Mouse (Mus musculus): ENCODE measurements around the gene Ppig. TPM values are rescaled to one million over a fixed set of nuclear protein-coding genes. Genes with fewer than 3 reads are reported as not detected.
"Not testable (repeated sequence)": the region's sequence is repeated elsewhere in the genome, so short reads cannot be mapped to it uniquely, and the experiment has no call there.

The Ppig gene
- polyA plus RNA-seq (2015; fragmentation: Nextera tagmentation; extraction: Ambion mirVana), result 55.8 and 59.6 TPM in 2 replicates

GRCm38 (mm10) chr2:69722273-69722649 is at the start of gene Ppig:
Ppig (plus strand) TSS chr2:69722545.
- H3K9ac ChIP-seq (replicated peaks), result peak within 1 kb of the TSS; percentile 88
- peak within 1 kb of the TSS; percentile 97 for H3K27ac ChIP-seq (ENCODE audit: low read depth)
- H3K4me1 ChIP-seq (ENCODE audit: insufficient read depth), result peaks cover 15% of the 10 kb centered on the region
- H3K4me2 ChIP-seq (ENCODE audit: low read depth, low read length), result peak within 1 kb of the TSS; percentile 87
- H3K9me3 ChIP-seq (ENCODE audit: low read length), result no peaks in the 10 kb centered on the region
- WGBS (ENCODE audit: insufficient replicate concordance), result 6% methylated on average over 12 of the region's 12 CpGs
- H3K27me3 ChIP-seq (ENCODE audit: insufficient read depth, low read length), result no peaks in the 10 kb centered on the region
- H3K36me3 ChIP-seq (replicated peaks; ENCODE audit: insufficient read depth, low read length), result no peaks in the 10 kb centered on the region
- peak within 1 kb of the TSS; percentile 96 for H3K4me3 ChIP-seq (ENCODE audit: low read depth, low read length)
- DNase-seq (no peak), ATAC-seq (no peak)
- TF ChIP-seq CTCF (IDR thresholded peaks at IDR 0.05; ENCODE audit: low read depth) (no peak), EP300 (IDR thresholded peaks at IDR 0.05; ENCODE audit: low read depth) (no peak)

GRCm38 (mm10) chr2:69673723-69674122 is 48.6 kb upstream of the Ppig start:
- no peaks in the 10 kb centered on the region for H3K4me1 ChIP-seq (ENCODE audit: insufficient read depth)
- ATAC-seq, result no peak
- TF ChIP-seq CTCF (IDR thresholded peaks at IDR 0.05; ENCODE audit: low read depth) (no peak), EP300 (IDR thresholded peaks at IDR 0.05; ENCODE audit: low read depth) (no peak)
- 76% methylated on average over 5 of the region's 5 CpGs for WGBS (ENCODE audit: insufficient replicate concordance)
- H3K27ac ChIP-seq (ENCODE audit: low read depth), result no peak overlapping the region
- H3K4me3 ChIP-seq (ENCODE audit: low read depth, low read length), result no peak overlapping the region
- H3K27me3 ChIP-seq (ENCODE audit: insufficient read depth, low read length), result no peaks in the 10 kb centered on the region
- no peaks in the 10 kb centered on the region for H3K36me3 ChIP-seq (replicated peaks; ENCODE audit: insufficient read depth, low read length)
- no peaks in the 10 kb centered on the region for H3K9me3 ChIP-seq (ENCODE audit: low read length)
- H3K4me2 ChIP-seq (ENCODE audit: low read depth, low read length), result no peak overlapping the region
- DNase-seq, result no peak
- H3K9ac ChIP-seq (replicated peaks), result no peak overlapping the region

GRCm38 (mm10) chr2:69675266-69675665 is 47.1 kb upstream of the Ppig start:
- no peak for ATAC-seq
- Histone ChIP-seq H3K27me3 (ENCODE audit: insufficient read depth, low read length) (no peaks in the 10 kb centered on the region), H3K9ac (replicated peaks) (no peak overlapping the region), H3K4me3 (ENCODE audit: low read depth, low read length) (no peak overlapping the region), H3K36me3 (replicated peaks; ENCODE audit: insufficient read depth, low read length) (no peaks in the 10 kb centered on the region), H3K27ac (ENCODE audit: low read depth) (no peak overlapping the region), H3K9me3 (ENCODE audit: low read length) (no peaks in the 10 kb centered on the region), H3K4me2 (ENCODE audit: low read depth, low read length) (no peak overlapping the region), H3K4me1 (ENCODE audit: insufficient read depth) (no peaks in the 10 kb centered on the region)
- WGBS (ENCODE audit: insufficient replicate concordance), result 83% methylated on average over 9 of the region's 9 CpGs
- DNase-seq, result no peak
- TF ChIP-seq EP300 (IDR thresholded peaks at IDR 0.05; ENCODE audit: low read depth) (no peak), CTCF (IDR thresholded peaks at IDR 0.05; ENCODE audit: low read depth) (no peak)

GRCm38 (mm10) chr2:69676713-69677112 is 45.6 kb upstream of the Ppig start:
- no peak overlapping the region for H3K4me3 ChIP-seq (ENCODE audit: low read depth, low read length)
- peak; percentile 58 for TF ChIP-seq CTCF (IDR thresholded peaks at IDR 0.05; ENCODE audit: low read depth)
- no peak for TF ChIP-seq EP300 (IDR thresholded peaks at IDR 0.05; ENCODE audit: low read depth)
- H3K4me1 ChIP-seq (ENCODE audit: insufficient read depth), result no peaks in the 10 kb centered on the region
- DNase-seq (no peak), ATAC-seq (no peak)
- H3K27ac ChIP-seq (ENCODE audit: low read depth), result no peak overlapping the region
- H3K36me3 ChIP-seq (replicated peaks; ENCODE audit: insufficient read depth, low read length), result no peaks in the 10 kb centered on the region
- no peak overlapping the region for H3K4me2 ChIP-seq (ENCODE audit: low read depth, low read length)
- H3K27me3 ChIP-seq (ENCODE audit: insufficient read depth, low read length), result no peaks in the 10 kb centered on the region
- no peak overlapping the region for H3K9ac ChIP-seq (replicated peaks)
- 32% methylated on average over 2 of the region's 2 CpGs for WGBS (ENCODE audit: insufficient replicate concordance)
- no peaks in the 10 kb centered on the region for H3K9me3 ChIP-seq (ENCODE audit: low read length)

GRCm38 (mm10) chr2:69677215-69677614 is 45.1 kb upstream of the Ppig start:
- DNase-seq; H3K4me3 ChIP-seq (ENCODE audit: low read depth, low read length); H3K36me3 ChIP-seq (replicated peaks; ENCODE audit: insufficient read depth, low read length); ATAC-seq; H3K4me1 ChIP-seq (ENCODE audit: insufficient read depth); H3K9me3 ChIP-seq (ENCODE audit: low read length); H3K9ac ChIP-seq (replicated peaks); H3K27me3 ChIP-seq (ENCODE audit: insufficient read depth, low read length); H3K4me2 ChIP-seq (ENCODE audit: low read depth, low read length); H3K27ac ChIP-seq (ENCODE audit: low read depth): not testable (repeated sequence)
- 73% methylated on average over 2 of the region's 2 CpGs for WGBS (ENCODE audit: insufficient replicate concordance)

- no peaks in the 10 kb centered on the region for H3K9me3 ChIP-seq (ENCODE audit: low read length)
- H3K4me2 ChIP-seq (ENCODE audit: low read depth, low read length), result no peak overlapping the region
- H3K4me1 ChIP-seq (ENCODE audit: insufficient read depth), result no peaks in the 10 kb centered on the region
- H3K27ac ChIP-seq (ENCODE audit: low read depth), result no peak overlapping the region
- peak; percentile 37 for TF ChIP-seq CTCF (IDR thresholded peaks at IDR 0.05; ENCODE audit: low read depth)
- no peak for TF ChIP-seq EP300 (IDR thresholded peaks at IDR 0.05; ENCODE audit: low read depth)
- DNase-seq (peak; percentile 43), ATAC-seq (no peak)
- H3K36me3 ChIP-seq (replicated peaks; ENCODE audit: insufficient read depth, low read length), result no peaks in the 10 kb centered on the region
- no peak overlapping the region for H3K4me3 ChIP-seq (ENCODE audit: low read depth, low read length)
- no peak overlapping the region for H3K9ac ChIP-seq (replicated peaks)
- no peaks in the 10 kb centered on the region for H3K27me3 ChIP-seq (ENCODE audit: insufficient read depth, low read length)
- WGBS (ENCODE audit: insufficient replicate concordance), result 64% methylated on average over 6 of the region's 6 CpGs
Observed at GRCm38 (mm10) chr2:69679990-69680389, 42.4 kb upstream of the Ppig start.

- Histone ChIP-seq H3K27me3 (ENCODE audit: insufficient read depth, low read length) (no peaks in the 10 kb centered on the region), H3K4me3 (ENCODE audit: low read depth, low read length) (no peak overlapping the region), H3K9ac (replicated peaks) (no peak overlapping the region), H3K4me2 (ENCODE audit: low read depth, low read length) (no peak overlapping the region), H3K36me3 (replicated peaks; ENCODE audit: insufficient read depth, low read length) (no peaks in the 10 kb centered on the region), H3K4me1 (ENCODE audit: insufficient read depth) (no peaks in the 10 kb centered on the region), H3K27ac (ENCODE audit: low read depth) (no peak overlapping the region), H3K9me3 (ENCODE audit: low read length) (no peaks in the 10 kb centered on the region)
- TF ChIP-seq EP300 (IDR thresholded peaks at IDR 0.05; ENCODE audit: low read depth) (no peak), CTCF (IDR thresholded peaks at IDR 0.05; ENCODE audit: low read depth) (no peak)
- DNase-seq (no peak), ATAC-seq (no peak)
- WGBS (ENCODE audit: insufficient replicate concordance), result 82% methylated on average over 4 of the region's 4 CpGs
Observed at GRCm38 (mm10) chr2:69681931-69682330, 40.4 kb upstream of the Ppig start.

All from liver, postnatal 0 days (tissue).